Mouse (Mus musculus) neural tube, embryonic 13.5 days (tissue): ENCODE results near the gene Aptx. TPM values are rescaled to one million over a fixed set of nuclear protein-coding genes. Genes with fewer than 3 reads are reported as not detected.

Experiments
- ATAC-seq: fragments of 200-750 bp; cut with Nextera tagmentation; 2 replicates; pipeline ENCODE4 v1.8.0; 2017; ENCODE audit warnings: low read depth, mild to moderate bottlenecking, moderate TSS enrichment, moderate library complexity
- H3K27ac ChIP-seq: fragments of 300-500 bp; sonication (generic); replicated peaks from 2 replicates; pipeline ENCODE4 v1.5.1; 2015; ENCODE audit warnings: moderate library complexity, mild to moderate bottlenecking, inconsistent platforms
- H3K27me3 ChIP-seq: fragments of 300-500 bp; sonication (generic); 2 replicates; pipeline ENCODE4 v1.6.1; 2015; ENCODE audit warnings: mild to moderate bottlenecking, inconsistent platforms
- H3K36me3 ChIP-seq: fragments of 300-500 bp; sonication (generic); 2 replicates; pipeline ENCODE4 v1.6.1; 2015; ENCODE audit warnings: mild to moderate bottlenecking, inconsistent platforms
- H3K4me1 ChIP-seq: fragments of 300-500 bp; sonication (generic); replicated peaks from 2 replicates; pipeline ENCODE4 v1.6.1; 2015; ENCODE audit warnings: inconsistent platforms
- H3K4me2 ChIP-seq: fragments of 300-500 bp; sonication (generic); 2 replicates; pipeline ENCODE4 v1.6.1; 2015; ENCODE audit warnings: inconsistent platforms, mild to moderate bottlenecking, moderate library complexity
- H3K4me3 ChIP-seq: fragments of 300-500 bp; sonication (generic); 2 replicates; pipeline ENCODE4 v1.5.1; 2015; ENCODE audit warnings: mild to moderate bottlenecking, inconsistent platforms
- H3K9ac ChIP-seq: fragments of 300-500 bp; sonication (generic); 2 replicates; pipeline ENCODE4 v1.6.1; 2015; ENCODE audit warnings: moderate library complexity, mild to moderate bottlenecking, inconsistent platforms
- H3K9me3 ChIP-seq: fragments of 300-500 bp; sonication (generic); 2 replicates; pipeline ENCODE4 v1.6.1; 2016; ENCODE audit warnings: inconsistent platforms
- WGBS: fragments of 180-500 bp; shearing (Covaris S2); methylation state at CpG from one replicate; pipeline ENCODE4 v1.1.7; 2015; 5-methylcytosine and 5-hydroxymethylcytosine counted together
- polyA plus RNA-seq: library from polyadenylated mRNA; unstranded; fragments of >200 nt; fragmentation: Nextera tagmentation; extraction: Ambion mirVana; gene quantifications from 2 replicates; pipeline ENCODE4 v1.2.1, GENCODE M21; 2015

Gene Aptx
- polyA plus RNA-seq, 1 experiment from 2014 or later, result 56.2 TPM

DNA sequence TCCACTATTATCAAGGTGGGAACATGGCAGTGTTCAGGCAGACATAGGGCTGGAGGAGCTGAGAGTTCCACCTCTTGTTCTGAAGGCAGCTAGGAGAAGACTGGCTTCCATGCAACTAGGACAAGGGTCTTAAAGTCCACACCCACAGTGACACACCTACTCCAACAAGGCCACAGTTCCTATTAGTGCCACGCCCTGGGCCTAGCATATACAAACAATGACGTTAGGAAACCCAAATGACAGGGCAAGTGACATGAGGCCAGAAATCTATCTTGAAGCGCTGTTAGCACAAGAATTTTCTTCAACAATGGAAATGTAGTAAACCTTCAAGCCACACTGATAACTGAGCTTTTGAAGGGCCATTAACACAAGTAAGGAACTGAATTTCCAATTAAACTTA is 1.2 kb downstream of the Aptx start:
- peaks cover 33% of the 10 kb centered on the region for H3K4me1 ChIP-seq
- 86% methylated on average over 3 of the region's 3 CpGs for WGBS
- H3K27ac ChIP-seq, result no peak overlapping the region
- H3K36me3 ChIP-seq, result peaks cover 3% of the 10 kb centered on the region
- H3K4me3 ChIP-seq, result peak overlapping the region; percentile 56
- no peaks in the 10 kb centered on the region for H3K9me3 ChIP-seq
- peak overlapping the region; percentile 77; the same call in 1 of the 2 replicates for H3K9ac ChIP-seq
- no peak for ATAC-seq
- no peaks in the 10 kb centered on the region for H3K27me3 ChIP-seq
- peak overlapping the region; percentile 84 for H3K4me2 ChIP-seq

DNA sequence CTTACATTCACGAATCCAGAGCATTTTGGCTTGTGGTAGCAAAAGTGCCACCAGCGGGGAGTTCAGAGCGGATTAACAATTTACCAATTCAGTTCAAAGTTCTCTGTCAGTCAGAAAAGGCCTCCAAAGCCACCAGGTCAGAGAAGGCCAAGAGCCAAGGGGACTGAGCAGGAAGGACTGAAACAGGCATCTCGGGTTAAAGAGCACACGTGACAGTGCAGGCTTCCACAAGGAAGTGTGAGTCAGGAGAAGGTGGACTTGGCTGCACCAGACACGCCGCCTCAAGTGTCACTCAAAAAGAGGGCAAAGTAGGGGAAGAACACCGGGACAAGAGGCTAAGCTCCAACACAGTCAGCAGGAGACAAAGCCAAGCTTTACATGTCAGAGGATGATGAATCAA is 2.8 kb downstream of the Aptx start:
- no peak for ATAC-seq
- Histone ChIP-seq H3K9ac (no peak overlapping the region), H3K27me3 (no peaks in the 10 kb centered on the region), H3K9me3 (no peaks in the 10 kb centered on the region), H3K36me3 (peaks cover 17% of the 10 kb centered on the region), H3K4me3 (no peak overlapping the region), H3K27ac (no peak overlapping the region), H3K4me1 (peaks cover 33% of the 10 kb centered on the region), H3K4me2 (no peak overlapping the region)
- 86% methylated on average over 8 of the region's 8 CpGs for WGBS

GRCm38 (mm10) chr4:40697059-40697458 is 5.9 kb downstream of the Aptx start:
- no peaks in the 10 kb centered on the region for H3K9me3 ChIP-seq
- peaks cover 47% of the 10 kb centered on the region for H3K36me3 ChIP-seq
- peaks cover 19% of the 10 kb centered on the region for H3K4me1 ChIP-seq
- no peaks in the 10 kb centered on the region for H3K27me3 ChIP-seq
- no peak overlapping the region for H3K4me3 ChIP-seq
- WGBS, result 85% methylated on average over 7 of the region's 7 CpGs
- no peak overlapping the region for H3K27ac ChIP-seq
- no peak overlapping the region for H3K9ac ChIP-seq
- no peak overlapping the region for H3K4me2 ChIP-seq
- ATAC-seq, result no peak

GRCm38 (mm10) chr4:40691100-40691499 is 11.9 kb downstream of the Aptx start:
- H3K27ac ChIP-seq, result no peak overlapping the region
- no peak overlapping the region for H3K4me2 ChIP-seq
- H3K36me3 ChIP-seq, result peaks cover 83% of the 10 kb centered on the region
- H3K4me3 ChIP-seq, result no peak overlapping the region
- H3K27me3 ChIP-seq, result no peaks in the 10 kb centered on the region
- WGBS, result 89% methylated on average over 11 of the region's 11 CpGs
- no peaks in the 10 kb centered on the region for H3K4me1 ChIP-seq
- no peaks in the 10 kb centered on the region for H3K9me3 ChIP-seq
- no peak overlapping the region for H3K9ac ChIP-seq
- ATAC-seq, result no peak

DNA sequence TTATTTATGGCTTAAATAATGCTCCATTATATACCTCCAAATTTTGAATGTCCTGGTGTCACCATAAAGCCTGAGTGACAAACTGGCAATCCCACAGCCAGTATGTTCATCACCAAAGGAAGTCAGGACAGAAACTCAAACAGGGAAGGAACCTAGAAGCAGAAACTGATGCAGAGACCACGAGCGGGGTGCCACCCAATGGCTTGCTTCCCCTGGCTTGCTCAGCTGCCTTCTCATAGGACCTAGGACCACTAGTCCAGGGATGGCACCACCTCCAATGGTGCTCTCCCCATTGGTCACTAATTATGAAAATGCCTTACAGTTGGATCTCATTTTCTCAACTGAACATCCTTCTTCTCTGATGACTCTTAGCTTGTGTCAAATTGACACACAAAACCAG is 19.7 kb downstream of the Aptx start:
- H3K9ac ChIP-seq, result no peak overlapping the region
- no peak overlapping the region for H3K4me2 ChIP-seq
- H3K27me3 ChIP-seq, result no peaks in the 10 kb centered on the region
- H3K9me3 ChIP-seq, result no peaks in the 10 kb centered on the region
- no peak overlapping the region for H3K27ac ChIP-seq
- no peak overlapping the region for H3K4me3 ChIP-seq
- no peak for ATAC-seq
- peaks cover 39% of the 10 kb centered on the region for H3K36me3 ChIP-seq
- no peaks in the 10 kb centered on the region for H3K4me1 ChIP-seq
- 92% methylated on average over 2 of the region's 2 CpGs for WGBS

DNA sequence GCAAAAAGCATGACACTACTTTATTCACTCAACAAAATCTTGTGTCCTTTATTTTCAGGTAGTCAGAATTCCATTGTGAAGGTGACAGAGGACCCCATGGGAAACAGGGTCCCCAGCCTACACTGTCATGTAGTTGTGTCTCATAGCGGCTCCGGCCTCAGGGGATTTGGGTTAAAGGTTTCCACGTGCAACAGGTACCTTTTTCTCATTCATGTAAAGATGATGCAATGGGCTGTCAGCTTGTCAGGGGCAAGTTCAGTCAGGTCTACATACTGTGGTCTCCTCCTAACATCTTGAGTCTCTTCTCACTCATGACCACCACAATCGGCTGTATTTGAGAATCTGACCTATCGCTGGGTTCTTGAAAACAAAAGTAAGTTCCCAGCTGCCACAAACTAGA is 20.6 kb downstream of the Aptx start:
- no peak for ATAC-seq
- Histone ChIP-seq H3K9ac (no peak overlapping the region), H3K27ac (no peak overlapping the region), H3K4me1 (no peaks in the 10 kb centered on the region), H3K4me3 (no peak overlapping the region), H3K4me2 (no peak overlapping the region), H3K36me3 (peaks cover 31% of the 10 kb centered on the region), H3K9me3 (no peaks in the 10 kb centered on the region), H3K27me3 (no peaks in the 10 kb centered on the region)
- 92% methylated on average over 5 of the region's 5 CpGs for WGBS

- Histone ChIP-seq H3K4me2 (no peak overlapping the region), H3K9me3 (no peaks in the 10 kb centered on the region), H3K4me3 (no peak overlapping the region), H3K36me3 (peaks cover 27% of the 10 kb centered on the region), H3K4me1 (0 out of 2 replicates have a peak, but pooled peaks cover under 1% of the 10 kb centered on the region), H3K27me3 (no peaks in the 10 kb centered on the region), H3K9ac (no peak overlapping the region), H3K27ac (no peak overlapping the region)
- ATAC-seq, result no peak; the same call in 1 of the 2 replicates
- 20% methylated on average over 3 of the region's 3 CpGs for WGBS
These were observed 21.1 kb downstream of the Aptx start for GRCm38 (mm10) chr4:40681908-40682307.

GRCm38 (mm10) chr4:40680250-40680860 is 22.6 kb downstream of the Aptx start:
- 48% methylated on average over 5 of the region's 5 CpGs for WGBS
- no peak overlapping the region for H3K27ac ChIP-seq
- no peak for ATAC-seq
- H3K4me1 ChIP-seq, result peaks cover 8% of the 10 kb centered on the region
- H3K4me2 ChIP-seq, result no peak overlapping the region
- H3K27me3 ChIP-seq, result no peaks in the 10 kb centered on the region
- no peaks in the 10 kb centered on the region for H3K9me3 ChIP-seq
- no peak overlapping the region for H3K9ac ChIP-seq
- H3K36me3 ChIP-seq, result peaks cover 13% of the 10 kb centered on the region; the same call in 1 of the 2 replicates
- no peak overlapping the region for H3K4me3 ChIP-seq

DNA sequence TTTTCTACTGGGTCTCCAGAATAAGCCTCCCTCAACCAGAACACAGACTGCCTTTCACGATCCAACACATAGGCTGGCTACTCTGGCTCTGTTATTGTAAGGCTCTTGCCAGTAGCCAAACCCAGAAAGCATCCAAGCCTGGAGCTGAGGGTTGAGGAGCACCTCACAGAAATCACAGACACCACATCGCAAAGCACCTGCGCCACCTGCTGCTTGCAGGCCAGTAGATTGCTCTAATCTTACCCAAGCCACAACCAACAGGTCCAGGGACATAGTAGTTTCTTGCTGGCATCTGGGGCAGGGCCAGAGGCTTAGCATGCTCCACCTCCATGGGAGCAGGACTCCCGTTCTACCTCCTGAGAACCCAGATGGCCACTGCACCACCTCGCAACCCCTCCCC is 25.9 kb downstream of the Aptx start:
- Histone ChIP-seq H3K36me3 (no peaks in the 10 kb centered on the region), H3K27ac (no peak overlapping the region), H3K9me3 (no peaks in the 10 kb centered on the region), H3K27me3 (no peaks in the 10 kb centered on the region), H3K4me1 (peaks cover 8% of the 10 kb centered on the region), H3K9ac (no peak overlapping the region), H3K4me3 (no peak overlapping the region), H3K4me2 (peak overlapping the region; percentile 45; the same call in 1 of the 2 replicates)
- peak; percentile 12; the same call in 1 of the 2 replicates for ATAC-seq
- WGBS, result 50% methylated on average over 5 of the region's 5 CpGs

GRCm38 (mm10) chr4:40676338-40676737 is 26.7 kb downstream of the Aptx start:
- Histone ChIP-seq H3K9me3 (no peaks in the 10 kb centered on the region), H3K4me2 (peak overlapping the region; percentile 45), H3K27me3 (no peaks in the 10 kb centered on the region), H3K27ac (0 out of 2 replicates have a peak overlapping the region, but pooled peaks have one; percentile 9), H3K36me3 (no peaks in the 10 kb centered on the region), H3K4me1 (peaks cover 8% of the 10 kb centered on the region), H3K4me3 (no peak overlapping the region), H3K9ac (peak overlapping the region; percentile 45; the same call in 1 of the 2 replicates)
- ATAC-seq, result 0 out of 2 replicates have a peak, but pooled peaks have one; percentile 8
- WGBS, result 14% methylated on average over 14 of the region's 14 CpGs

GRCm38 (mm10) chr4:40673526-40673925 is 29.5 kb downstream of the Aptx start:
- H3K9me3 ChIP-seq, result no peaks in the 10 kb centered on the region
- peaks cover 8% of the 10 kb centered on the region for H3K4me1 ChIP-seq
- no peaks in the 10 kb centered on the region for H3K27me3 ChIP-seq
- no peak overlapping the region for H3K4me2 ChIP-seq
- H3K4me3 ChIP-seq, result no peak overlapping the region
- H3K9ac ChIP-seq, result no peak overlapping the region
- 95% methylated on average over 5 of the region's 5 CpGs for WGBS
- ATAC-seq, result no peak
- no peak overlapping the region for H3K27ac ChIP-seq
- H3K36me3 ChIP-seq, result no peaks in the 10 kb centered on the region

- Histone ChIP-seq H3K9ac (no peak overlapping the region), H3K4me2 (no peak overlapping the region), H3K36me3 (no peaks in the 10 kb centered on the region), H3K9me3 (no peaks in the 10 kb centered on the region), H3K27me3 (no peaks in the 10 kb centered on the region), H3K4me3 (no peak overlapping the region), H3K4me1 (no peaks in the 10 kb centered on the region), H3K27ac (no peak overlapping the region)
- ATAC-seq, result no peak
- 85% methylated on average over 9 of the region's 9 CpGs for WGBS
These were observed 36.6 kb downstream of the Aptx start for GRCm38 (mm10) chr4:40666237-40667012.
